Mouse (Mus musculus) midbrain, embryonic 15.5 days (tissue): Measurements from ENCODE around the gene Eid3. TPM values are rescaled to one million over a fixed set of nuclear protein-coding genes. Genes with fewer than 3 reads are reported as not detected.

ENCODE experiments used
- ATAC-seq: fragments of 200-750 bp; cut with Nextera tagmentation; replicated peaks from 2 replicates; pipeline ENCODE4 v1.8.0; 2017; ENCODE audit warnings: moderate TSS enrichment
- H3K27ac ChIP-seq: fragments of 300-500 bp; sonication (generic); 2 replicates; pipeline ENCODE4 v1.5.1; 2015; ENCODE audit warnings: mild to moderate bottlenecking, inconsistent platforms
- H3K27me3 ChIP-seq: fragments of 300-500 bp; sonication (generic); replicated peaks from 2 replicates; pipeline ENCODE4 v1.6.1; 2015; ENCODE audit warnings: inconsistent platforms
- H3K36me3 ChIP-seq: fragments of 300-500 bp; sonication (generic); replicated peaks from 2 replicates; pipeline ENCODE4 v1.6.1; 2015; ENCODE audit warnings: inconsistent platforms
- H3K4me1 ChIP-seq: fragments of 300-500 bp; sonication (generic); 2 replicates; pipeline ENCODE4 v1.6.1; 2015; ENCODE audit warnings: inconsistent platforms
- H3K4me2 ChIP-seq: fragments of 300-500 bp; sonication (generic); 2 replicates; pipeline ENCODE4 v1.6.1; 2015; ENCODE audit warnings: inconsistent platforms, mild to moderate bottlenecking, moderate library complexity
- H3K4me3 ChIP-seq: fragments of 300-500 bp; sonication (generic); 2 replicates; pipeline ENCODE4 v1.5.1; 2015; ENCODE audit warnings: mild to moderate bottlenecking, inconsistent platforms
- H3K9ac ChIP-seq: fragments of 300-500 bp; sonication (generic); 2 replicates; pipeline ENCODE4 v1.6.1; 2015; ENCODE audit warnings: mild to moderate bottlenecking, inconsistent platforms
- H3K9me3 ChIP-seq: fragments of 300-500 bp; sonication (generic); 2 replicates; pipeline ENCODE4 v1.6.1; 2016; ENCODE audit warnings: inconsistent platforms
- WGBS: fragments of 180-500 bp; shearing (Covaris S2); methylation state at CpG from one replicate; pipeline ENCODE4 v1.1.7; 2015; ENCODE audit warnings: mixed read lengths; 5-methylcytosine and 5-hydroxymethylcytosine counted together
- polyA plus RNA-seq: library from polyadenylated mRNA; unstranded; fragments of >200 nt; fragmentation: Nextera tagmentation; extraction: Ambion mirVana; gene quantifications from 2 replicates; pipeline ENCODE4 v1.2.1, GENCODE M21; 2015

The Eid3 gene
- polyA plus RNA-seq, 1 experiment from 2014 or later, result 0.43 TPM

- H3K4me2 ChIP-seq, result no peak overlapping the region
- H3K36me3 ChIP-seq, result no peaks in the 10 kb centered on the region
- no peak overlapping the region for H3K9ac ChIP-seq
- no peaks in the 10 kb centered on the region for H3K4me1 ChIP-seq
- no peak overlapping the region for H3K27ac ChIP-seq
- WGBS, result 88% methylated on average over 9 of the region's 9 CpGs
- no peaks in the 10 kb centered on the region for H3K27me3 ChIP-seq
- no peak overlapping the region for H3K4me3 ChIP-seq
- ATAC-seq, result no peak
- H3K9me3 ChIP-seq, result no peaks in the 10 kb centered on the region
These were observed 18.5 kb upstream of the Eid3 start for GRCm38 (mm10) chr10:82847821-82848459.

- Histone ChIP-seq H3K9ac (no peak overlapping the region), H3K27ac (no peak overlapping the region), H3K4me3 (no peak overlapping the region), H3K4me1 (no peaks in the 10 kb centered on the region), H3K4me2 (no peak overlapping the region), H3K9me3 (no peaks in the 10 kb centered on the region), H3K27me3 (no peaks in the 10 kb centered on the region), H3K36me3 (no peaks in the 10 kb centered on the region)
- no peak for ATAC-seq
- 36% methylated on average over 16 of the region's 16 CpGs for WGBS
These were observed 16.6 kb upstream of the Eid3 start for GRCm38 (mm10) chr10:82849686-82850353.

- H3K4me2 ChIP-seq, result no peak overlapping the region
- WGBS, result 78% methylated on average over 5 of the region's 5 CpGs
- no peaks in the 10 kb centered on the region for H3K4me1 ChIP-seq
- no peaks in the 10 kb centered on the region for H3K27me3 ChIP-seq
- no peaks in the 10 kb centered on the region for H3K9me3 ChIP-seq
- H3K36me3 ChIP-seq, result no peaks in the 10 kb centered on the region
- no peak overlapping the region for H3K9ac ChIP-seq
- ATAC-seq, result no peak
- H3K27ac ChIP-seq, result no peak overlapping the region
- no peak overlapping the region for H3K4me3 ChIP-seq
These were observed 16.1 kb upstream of the Eid3 start for GRCm38 (mm10) chr10:82850354-82850752.

GRCm38 (mm10) chr10:82851751-82852150 is 14.7 kb upstream of the Eid3 start:
- no peak for ATAC-seq
- WGBS, result 89% methylated on average over 6 of the region's 6 CpGs
- H3K9ac ChIP-seq, result no peak overlapping the region
- no peaks in the 10 kb centered on the region for H3K9me3 ChIP-seq
- H3K27ac ChIP-seq, result no peak overlapping the region
- no peaks in the 10 kb centered on the region for H3K27me3 ChIP-seq
- H3K4me2 ChIP-seq, result no peak overlapping the region
- no peaks in the 10 kb centered on the region for H3K4me1 ChIP-seq
- no peak overlapping the region for H3K4me3 ChIP-seq
- H3K36me3 ChIP-seq, result no peaks in the 10 kb centered on the region

GRCm38 (mm10) chr10:82858032-82858680 is 8.3 kb upstream of the Eid3 start:
- Histone ChIP-seq H3K4me3 (peak overlapping the region; percentile 93), H3K9me3 (no peaks in the 10 kb centered on the region), H3K4me1 (peaks cover 20% of the 10 kb centered on the region), H3K4me2 (peak overlapping the region; percentile 79), H3K27ac (no peak overlapping the region), H3K27me3 (no peaks in the 10 kb centered on the region), H3K36me3 (no peaks in the 10 kb centered on the region), H3K9ac (no peak overlapping the region)
- WGBS, result 59% methylated on average over 10 of the region's 10 CpGs
- no peak for ATAC-seq

GRCm38 (mm10) chr10:82858691-82859532 is 7.5 kb upstream of the Eid3 start:
- Histone ChIP-seq H3K4me2 (peak overlapping the region; percentile 79), H3K9me3 (no peaks in the 10 kb centered on the region), H3K4me3 (peak overlapping the region; percentile 93), H3K9ac (peak overlapping the region; percentile 91), H3K27me3 (no peaks in the 10 kb centered on the region), H3K36me3 (no peaks in the 10 kb centered on the region), H3K4me1 (peaks cover 27% of the 10 kb centered on the region), H3K27ac (peak overlapping the region; percentile 93)
- WGBS, result under 1% methylated on average over 49 of the region's 49 CpGs
- peak; percentile 87 for ATAC-seq

GRCm38 (mm10) chr10:82859533-82859915 is 6.9 kb upstream of the Eid3 start:
- peak overlapping the region; percentile 93 for H3K4me3 ChIP-seq
- peak overlapping the region; percentile 79 for H3K4me2 ChIP-seq
- H3K4me1 ChIP-seq, result peaks cover 31% of the 10 kb centered on the region
- peak overlapping the region; percentile 93 for H3K27ac ChIP-seq
- ATAC-seq, result peak; percentile 79
- H3K36me3 ChIP-seq, result no peaks in the 10 kb centered on the region
- H3K9ac ChIP-seq, result peak overlapping the region; percentile 91
- H3K9me3 ChIP-seq, result no peaks in the 10 kb centered on the region
- WGBS, result 0% methylated on average over 8 of the region's 8 CpGs
- H3K27me3 ChIP-seq, result no peaks in the 10 kb centered on the region

GRCm38 (mm10) chr10:82860181-82860928 is 6.1 kb upstream of the Eid3 start:
- Histone ChIP-seq H3K4me3 (peak overlapping the region; percentile 93), H3K9ac (peak overlapping the region; percentile 91), H3K4me1 (peaks cover 31% of the 10 kb centered on the region), H3K27ac (peak overlapping the region; percentile 93), H3K9me3 (no peaks in the 10 kb centered on the region), H3K36me3 (no peaks in the 10 kb centered on the region), H3K27me3 (no peaks in the 10 kb centered on the region), H3K4me2 (peak overlapping the region; percentile 79)
- peak; percentile 69 for ATAC-seq
- WGBS, result under 1% methylated on average over 50 of the region's 50 CpGs

- Histone ChIP-seq H3K27me3 (no peaks in the 10 kb centered on the region), H3K4me2 (peak overlapping the region; percentile 79), H3K9ac (peak overlapping the region; percentile 91), H3K36me3 (no peaks in the 10 kb centered on the region), H3K9me3 (no peaks in the 10 kb centered on the region), H3K4me3 (peak overlapping the region; percentile 93), H3K4me1 (peaks cover 33% of the 10 kb centered on the region), H3K27ac (peak overlapping the region; percentile 93)
- 2% methylated on average over 8 of the region's 8 CpGs for WGBS
- ATAC-seq, result no peak
These were observed 5.5 kb upstream of the Eid3 start for GRCm38 (mm10) chr10:82860929-82861315.

GRCm38 (mm10) chr10:82863106-82863680 is 3.2 kb upstream of the Eid3 start:
- Histone ChIP-seq H3K4me1 (peaks cover 39% of the 10 kb centered on the region), H3K4me2 (peak overlapping the region; percentile 18; the same call in 1 of the 2 replicates), H3K36me3 (no peaks in the 10 kb centered on the region), H3K27ac (no peak overlapping the region), H3K27me3 (no peaks in the 10 kb centered on the region), H3K9me3 (no peaks in the 10 kb centered on the region), H3K4me3 (no peak overlapping the region), H3K9ac (no peak overlapping the region)
- WGBS, result 66% methylated on average over 5 of the region's 5 CpGs
- no peak for ATAC-seq

GRCm38 (mm10) chr10:82863827-82864226 is 2.6 kb upstream of the Eid3 start:
- H3K4me3 ChIP-seq, result no peak overlapping the region
- H3K27me3 ChIP-seq, result no peaks in the 10 kb centered on the region
- no peak for ATAC-seq
- no peaks in the 10 kb centered on the region for H3K9me3 ChIP-seq
- H3K36me3 ChIP-seq, result no peaks in the 10 kb centered on the region
- WGBS, result 81% methylated on average over 7 of the region's 7 CpGs
- H3K27ac ChIP-seq, result no peak overlapping the region
- no peak overlapping the region for H3K4me2 ChIP-seq
- peaks cover 39% of the 10 kb centered on the region for H3K4me1 ChIP-seq
- no peak overlapping the region for H3K9ac ChIP-seq
